Mouse (Mus musculus) lung, postnatal 0 days (tissue): Measurements from ENCODE around the gene Lrmda.

Source experiments
- CTCF ChIP-seq: IDR thresholded peaks from 2 replicates; pipeline ENCODE4 v1.5.1; 2016; ENCODE audit warnings: antibody characterized with exemption, mild to moderate bottlenecking
- EP300 ChIP-seq: IDR thresholded peaks from 2 replicates; pipeline ENCODE4 v1.6.1; 2016; ENCODE audit warnings: antibody characterized with exemption, mild to moderate bottlenecking, control low read depth

- TF ChIP-seq CTCF (no peak), EP300 (no peak)
These were observed 654.1 kb downstream of the Lrmda start for GRCm38 (mm10) chr14:22673581-22673980.
